Mouse (Mus musculus) neural tube, embryonic 13.5 days (tissue): Measurements from ENCODE around the gene Noa1. TPM values are rescaled to one million over a fixed set of nuclear protein-coding genes. Genes with fewer than 3 reads are reported as not detected.

ENCODE experiments used
- ATAC-seq: fragments of 200-750 bp; cut with Nextera tagmentation; 2 replicates; pipeline ENCODE4 v1.8.0; 2017; ENCODE audit warnings: low read depth, mild to moderate bottlenecking, moderate TSS enrichment, moderate library complexity
- H3K27ac ChIP-seq: fragments of 300-500 bp; sonication (generic); replicated peaks from 2 replicates; pipeline ENCODE4 v1.5.1; 2015; ENCODE audit warnings: moderate library complexity, mild to moderate bottlenecking, inconsistent platforms
- H3K27me3 ChIP-seq: fragments of 300-500 bp; sonication (generic); 2 replicates; pipeline ENCODE4 v1.6.1; 2015; ENCODE audit warnings: mild to moderate bottlenecking, inconsistent platforms
- H3K36me3 ChIP-seq: fragments of 300-500 bp; sonication (generic); 2 replicates; pipeline ENCODE4 v1.6.1; 2015; ENCODE audit warnings: mild to moderate bottlenecking, inconsistent platforms
- H3K4me1 ChIP-seq: fragments of 300-500 bp; sonication (generic); replicated peaks from 2 replicates; pipeline ENCODE4 v1.6.1; 2015; ENCODE audit warnings: inconsistent platforms
- H3K4me2 ChIP-seq: fragments of 300-500 bp; sonication (generic); 2 replicates; pipeline ENCODE4 v1.6.1; 2015; ENCODE audit warnings: inconsistent platforms, mild to moderate bottlenecking, moderate library complexity
- H3K4me3 ChIP-seq: fragments of 300-500 bp; sonication (generic); 2 replicates; pipeline ENCODE4 v1.5.1; 2015; ENCODE audit warnings: mild to moderate bottlenecking, inconsistent platforms
- H3K9ac ChIP-seq: fragments of 300-500 bp; sonication (generic); 2 replicates; pipeline ENCODE4 v1.6.1; 2015; ENCODE audit warnings: moderate library complexity, mild to moderate bottlenecking, inconsistent platforms
- H3K9me3 ChIP-seq: fragments of 300-500 bp; sonication (generic); 2 replicates; pipeline ENCODE4 v1.6.1; 2016; ENCODE audit warnings: inconsistent platforms
- WGBS: fragments of 180-500 bp; shearing (Covaris S2); methylation state at CpG from one replicate; pipeline ENCODE4 v1.1.7; 2015; 5-methylcytosine and 5-hydroxymethylcytosine counted together
- polyA plus RNA-seq: library from polyadenylated mRNA; unstranded; fragments of >200 nt; fragmentation: Nextera tagmentation; extraction: Ambion mirVana; gene quantifications from 2 replicates; pipeline ENCODE4 v1.2.1, GENCODE M21; 2015

Noa1 gene
- polyA plus RNA-seq, 1 experiment from 2014 or later: 34.4 TPM

GRCm38 (mm10) chr5:77282242-77282641, 27.6 kb downstream of the Noa1 start:
- no peaks in the 10 kb centered on the region for H3K27me3 ChIP-seq
- H3K4me2 ChIP-seq: no peak overlapping the region
- H3K9me3 ChIP-seq: no peaks in the 10 kb centered on the region
- ATAC-seq: no peak
- H3K4me3 ChIP-seq: no peak overlapping the region
- WGBS: 90% methylated on average over 9 of the region's 9 CpGs
- H3K36me3 ChIP-seq: peaks cover 58% of the 10 kb centered on the region
- H3K4me1 ChIP-seq: no peaks in the 10 kb centered on the region
- no peak overlapping the region for H3K27ac ChIP-seq
- H3K9ac ChIP-seq: no peak overlapping the region

- no peak for ATAC-seq
- Histone ChIP-seq H3K36me3 (peaks cover 59% of the 10 kb centered on the region), H3K4me1 (no peaks in the 10 kb centered on the region), H3K9me3 (no peaks in the 10 kb centered on the region), H3K9ac (no peak overlapping the region), H3K27ac (no peak overlapping the region), H3K27me3 (no peaks in the 10 kb centered on the region), H3K4me2 (no peak overlapping the region), H3K4me3 (no peak overlapping the region)
- 86% methylated on average over 20 of the region's 20 CpGs for WGBS
Observed at GRCm38 (mm10) chr5:77281518-77282174, 28.2 kb downstream of the Noa1 start.

- Histone ChIP-seq H3K4me3 (no peak overlapping the region), H3K9ac (no peak overlapping the region), H3K27ac (no peak overlapping the region), H3K9me3 (no peaks in the 10 kb centered on the region), H3K4me1 (no peaks in the 10 kb centered on the region), H3K27me3 (no peaks in the 10 kb centered on the region), H3K36me3 (peaks cover 74% of the 10 kb centered on the region), H3K4me2 (no peak overlapping the region)
- ATAC-seq: no peak
- 94% methylated on average over 6 of the region's 6 CpGs for WGBS
Observed at GRCm38 (mm10) chr5:77277204-77277603, 32.7 kb downstream of the Noa1 start.

GRCm38 (mm10) chr5:77275950-77276349, 33.9 kb downstream of the Noa1 start:
- ATAC-seq: no peak
- no peaks in the 10 kb centered on the region for H3K4me1 ChIP-seq
- 88% methylated on average over 5 of the region's 5 CpGs for WGBS
- H3K27ac ChIP-seq: no peak overlapping the region
- no peak overlapping the region for H3K4me3 ChIP-seq
- no peak overlapping the region for H3K9ac ChIP-seq
- H3K4me2 ChIP-seq: no peak overlapping the region
- H3K36me3 ChIP-seq: peaks cover 69% of the 10 kb centered on the region
- H3K9me3 ChIP-seq: no peaks in the 10 kb centered on the region
- H3K27me3 ChIP-seq: no peaks in the 10 kb centered on the region

- Histone ChIP-seq H3K9me3 (no peaks in the 10 kb centered on the region), H3K9ac (no peak overlapping the region), H3K36me3 (peaks cover 71% of the 10 kb centered on the region), H3K4me2 (no peak overlapping the region), H3K27ac (no peak overlapping the region), H3K4me1 (peaks cover 5% of the 10 kb centered on the region), H3K4me3 (no peak overlapping the region), H3K27me3 (no peaks in the 10 kb centered on the region)
- WGBS: 65% methylated on average over 7 of the region's 7 CpGs
- no peak for ATAC-seq
Observed at GRCm38 (mm10) chr5:77273151-77273550, 36.7 kb downstream of the Noa1 start.

GRCm38 (mm10) chr5:77269399-77269798, 40.5 kb downstream of the Noa1 start:
- no peak overlapping the region for H3K27ac ChIP-seq
- no peak overlapping the region for H3K9ac ChIP-seq
- 78% methylated on average over 8 of the region's 8 CpGs for WGBS
- no peak overlapping the region for H3K4me3 ChIP-seq
- peaks cover 21% of the 10 kb centered on the region for H3K4me1 ChIP-seq
- ATAC-seq: no peak
- H3K36me3 ChIP-seq: peaks cover 41% of the 10 kb centered on the region
- H3K9me3 ChIP-seq: no peaks in the 10 kb centered on the region
- H3K4me2 ChIP-seq: no peak overlapping the region
- no peaks in the 10 kb centered on the region; the same call in 1 of the 2 replicates for H3K27me3 ChIP-seq

GRCm38 (mm10) chr5:77267957-77268624, 41.8 kb downstream of the Noa1 start:
- Histone ChIP-seq H3K4me2 (peak overlapping the region; percentile 76; the same call in 1 of the 2 replicates), H3K4me3 (no peak overlapping the region), H3K36me3 (peaks cover 30% of the 10 kb centered on the region), H3K4me1 (peaks cover 21% of the 10 kb centered on the region), H3K27ac (no peak overlapping the region), H3K9ac (no peak overlapping the region), H3K27me3 (peaks cover 6% of the 10 kb centered on the region; the same call in 1 of the 2 replicates), H3K9me3 (no peaks in the 10 kb centered on the region)
- no peak for ATAC-seq
- WGBS: 95% methylated on average over 30 of the region's 30 CpGs

GRCm38 (mm10) chr5:77267441-77267840, 42.4 kb downstream of the Noa1 start:
- ATAC-seq: no peak
- Histone ChIP-seq H3K9me3 (no peaks in the 10 kb centered on the region), H3K27ac (no peak overlapping the region), H3K4me3 (peak overlapping the region; percentile 91), H3K36me3 (peaks cover 25% of the 10 kb centered on the region), H3K27me3 (peaks cover 10% of the 10 kb centered on the region; the same call in 1 of the 2 replicates), H3K9ac (no peak overlapping the region), H3K4me1 (peaks cover 21% of the 10 kb centered on the region), H3K4me2 (peak overlapping the region; percentile 76)
- WGBS: 72% methylated on average over 4 of the region's 4 CpGs

GRCm38 (mm10) chr5:77266886-77267401, 42.9 kb downstream of the Noa1 start:
- no peak for ATAC-seq
- H3K27me3 ChIP-seq: peaks cover 10% of the 10 kb centered on the region; the same call in 1 of the 2 replicates
- H3K4me1 ChIP-seq: peaks cover 21% of the 10 kb centered on the region
- 3% methylated on average over 11 of the region's 11 CpGs for WGBS
- H3K4me3 ChIP-seq: peak overlapping the region; percentile 91
- H3K9me3 ChIP-seq: no peaks in the 10 kb centered on the region
- H3K4me2 ChIP-seq: peak overlapping the region; percentile 76
- peak overlapping the region; percentile 88 for H3K27ac ChIP-seq
- peak overlapping the region; percentile 90 for H3K9ac ChIP-seq
- H3K36me3 ChIP-seq: peaks cover 25% of the 10 kb centered on the region

GRCm38 (mm10) chr5:77266066-77266885, 43.6 kb downstream of the Noa1 start:
- peak overlapping the region; percentile 76 for H3K4me2 ChIP-seq
- H3K9ac ChIP-seq: peak overlapping the region; percentile 90
- peak; percentile 68 for ATAC-seq
- no peaks in the 10 kb centered on the region for H3K9me3 ChIP-seq
- under 1% methylated on average over 87 of the region's 87 CpGs for whole genome bisulfite sequencing
- peaks cover 20% of the 10 kb centered on the region for H3K36me3 ChIP-seq
- peak overlapping the region; percentile 91 for H3K4me3 ChIP-seq
- peaks cover 10% of the 10 kb centered on the region; the same call in 1 of the 2 replicates for H3K27me3 ChIP-seq
- peak overlapping the region; percentile 88 for H3K27ac ChIP-seq
- peaks cover 21% of the 10 kb centered on the region for H3K4me1 ChIP-seq

- Histone ChIP-seq H3K4me3 (peak overlapping the region; percentile 91), H3K36me3 (peaks cover 18% of the 10 kb centered on the region), H3K9me3 (no peaks in the 10 kb centered on the region), H3K4me1 (peaks cover 21% of the 10 kb centered on the region), H3K27ac (peak overlapping the region; percentile 88), H3K27me3 (peaks cover 10% of the 10 kb centered on the region; the same call in 1 of the 2 replicates), H3K4me2 (peak overlapping the region; percentile 76), H3K9ac (peak overlapping the region; percentile 90)
- WGBS: under 1% methylated on average over 51 of the region's 53 CpGs
- ATAC-seq: peak; percentile 90
Observed at GRCm38 (mm10) chr5:77265671-77266065, 44.2 kb downstream of the Noa1 start.
